Mouse (Mus musculus) left cerebral cortex, adult 9 months (tissue): ENCODE measurements at regions not wholly inside any gene's neighbourhood (a gene's known extent, or its start where the extent isn't known, plus 50 kb on each side); places are given as distances from the start of the nearest gene placed in this dataset.

Source experiments
- DNase-seq, 2 experiments: peaks; one replicate each; pipeline ENCODE4 v3.0.0; 2022; ENCODE audit warnings: low spot score in 2 of 2

- DNase-seq = no peak
These were observed 815.6 kb downstream of the Car8 start for GRCm38 (mm10) chr4:7423204-7423603.

- DNase-seq = no peak
These were observed 816.1 kb downstream of the Car8 start for GRCm38 (mm10) chr4:7422787-7423186.

- DNase-seq = no peak
These were observed 824.5 kb downstream of the Car8 start for GRCm38 (mm10) chr4:7414301-7414700.

- DNase-seq = no peak
These were observed 846.1 kb downstream of the Car8 start for GRCm38 (mm10) chr4:7392696-7393095.

- no peak for DNase-seq
These were observed 847.2 kb downstream of the Car8 start for GRCm38 (mm10) chr4:7391596-7391995.

DNA sequence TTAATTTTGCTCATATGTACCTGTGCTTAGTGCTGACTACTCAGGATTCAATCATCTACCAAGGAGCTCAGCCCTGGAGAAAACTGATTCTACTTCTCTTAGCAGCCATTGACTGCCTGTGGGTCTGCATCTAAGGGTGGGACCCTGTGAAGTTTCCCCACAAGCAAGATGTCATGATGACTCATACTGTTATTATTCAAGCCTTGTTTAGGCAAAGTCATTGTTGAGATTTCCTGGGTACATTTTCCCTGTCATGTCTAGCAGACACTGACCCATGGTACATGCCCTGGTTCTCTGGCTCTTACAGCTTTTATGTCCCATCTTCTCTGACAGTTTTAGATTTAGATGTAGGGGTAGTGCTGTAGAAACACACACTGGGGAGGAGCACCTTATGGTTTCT, 853.8 kb downstream of the Car8 start:
- no peak for DNase-seq

- DNase-seq = no peak
These were observed 858.8 kb downstream of the Car8 start for GRCm38 (mm10) chr4:7379996-7380395.

DNA sequence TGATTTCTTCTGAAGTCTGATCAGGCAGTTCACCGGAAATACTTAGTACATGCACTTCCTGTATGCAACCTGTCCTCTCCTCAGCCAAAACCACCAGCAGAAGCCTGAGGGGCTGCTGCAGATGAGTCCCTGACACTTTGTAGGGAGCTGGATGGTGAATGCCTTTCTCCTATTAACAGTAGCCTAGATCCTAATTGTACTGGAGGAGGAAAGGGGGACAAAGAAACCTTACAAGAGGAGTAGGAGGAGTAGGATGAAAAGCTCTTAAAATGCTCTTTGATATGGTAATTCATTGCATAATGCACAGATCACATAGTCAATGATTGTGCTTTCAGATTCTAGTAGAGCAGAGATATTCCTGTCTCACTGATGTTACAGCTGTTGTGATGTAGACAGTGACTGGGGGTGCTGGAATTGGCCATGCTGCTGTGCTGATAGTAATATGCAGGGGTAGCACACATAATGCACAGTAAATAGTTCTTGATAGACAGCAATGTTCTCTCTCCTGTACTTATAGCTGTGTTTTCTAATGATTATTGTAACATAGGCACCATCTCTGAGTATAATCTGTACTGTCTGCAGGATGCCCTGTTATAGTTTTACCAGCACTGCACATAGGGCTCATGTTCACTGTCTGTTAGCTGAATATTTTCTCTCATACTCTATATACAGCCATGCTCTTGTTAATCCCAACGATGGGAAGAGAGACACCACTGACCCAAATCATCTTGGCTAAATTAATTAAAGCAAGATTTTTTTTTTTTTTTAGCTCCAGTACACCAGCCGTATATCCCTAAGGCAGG, 874.4 kb downstream of the Car8 start:
- DNase-seq = no peak

DNA sequence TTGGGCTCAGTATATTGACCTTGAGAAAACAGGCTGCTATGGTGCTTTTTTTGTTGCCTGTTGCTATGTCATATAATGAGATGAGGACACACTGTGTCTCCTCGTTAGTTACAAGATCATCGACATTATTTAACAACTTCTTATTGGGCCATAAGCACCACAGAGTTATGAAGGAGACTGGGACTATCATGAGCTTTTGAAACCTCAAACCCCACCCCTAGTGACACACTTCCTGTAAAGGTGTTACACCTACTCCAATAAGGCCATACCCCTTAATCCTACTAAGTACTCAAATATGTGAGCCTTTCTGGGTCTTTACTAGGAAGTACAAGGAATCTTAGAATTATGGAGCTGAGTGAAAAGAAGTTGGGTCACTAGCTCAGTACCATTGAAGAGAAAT, 875.3 kb downstream of the Car8 start:
- DNase-seq = no peak

DNA sequence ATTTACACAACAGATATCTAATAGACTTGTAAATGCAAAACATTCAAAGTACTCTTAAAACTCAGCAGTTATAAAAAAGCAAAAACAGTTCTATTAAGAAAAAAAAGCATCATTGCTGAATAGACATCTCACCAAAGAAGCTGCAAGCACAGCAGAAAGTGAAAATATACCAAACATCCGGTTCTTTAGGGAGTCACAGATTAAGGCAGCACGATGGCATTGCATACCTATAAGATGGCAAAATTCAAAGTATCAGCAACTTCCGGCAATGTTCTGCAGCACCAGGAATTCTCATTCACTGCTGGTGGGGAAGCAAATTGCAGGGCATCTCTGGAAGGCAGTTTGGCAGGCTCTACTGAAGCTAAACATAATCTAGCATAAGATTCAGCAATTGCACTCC, 882.6 kb downstream of the Car8 start:
- no peak for DNase-seq

DNA sequence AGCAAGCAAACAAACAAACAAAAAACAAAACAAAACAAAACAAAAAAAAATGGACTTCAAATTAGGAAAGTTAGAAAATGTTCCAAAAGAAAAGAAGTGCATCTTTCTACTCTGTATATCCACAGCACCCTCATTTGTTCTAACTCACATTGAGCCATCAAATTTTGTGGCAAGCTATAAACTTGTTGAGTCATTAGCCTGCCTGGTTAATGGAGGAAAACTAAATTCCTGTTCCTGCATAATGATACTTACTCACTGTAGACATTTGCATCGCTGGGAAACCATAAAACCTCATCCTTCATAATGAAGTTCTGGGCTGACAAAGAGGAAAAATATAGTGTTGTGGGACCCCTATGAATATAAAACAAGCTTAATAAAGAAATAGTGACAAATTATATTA, 891.5 kb downstream of the Car8 start:
- no peak for DNase-seq

- no peak for DNase-seq
These were observed 897.7 kb downstream of the Car8 start for GRCm38 (mm10) chr4:7341159-7341558.

- no peak for DNase-seq
These were observed 924.6 kb downstream of the Car8 start for GRCm38 (mm10) chr4:7314261-7314660.

DNA sequence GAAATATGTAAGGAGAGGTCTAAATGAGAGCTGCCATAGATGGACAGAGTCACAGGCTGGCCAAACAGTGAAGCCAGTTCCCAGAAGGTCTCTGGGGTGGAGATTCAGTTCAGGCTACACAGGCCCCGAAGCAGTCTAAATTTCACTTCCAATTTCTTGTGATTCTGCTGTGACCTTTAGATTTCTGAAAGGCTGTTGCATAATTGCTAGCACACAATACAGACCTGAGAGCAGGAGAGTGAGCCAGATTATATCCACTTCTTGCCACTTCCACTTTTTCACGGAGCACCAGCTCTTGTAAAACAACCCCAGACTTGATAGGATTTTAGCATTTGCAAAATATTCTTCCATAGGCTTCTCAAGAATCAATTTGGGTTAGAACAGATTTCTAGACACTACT, 925.6 kb downstream of the Car8 start:
- DNase-seq = no peak

GRCm38 (mm10) chr4:7312160-7312559, 926.7 kb downstream of the Car8 start:
- DNase-seq = no peak

DNA sequence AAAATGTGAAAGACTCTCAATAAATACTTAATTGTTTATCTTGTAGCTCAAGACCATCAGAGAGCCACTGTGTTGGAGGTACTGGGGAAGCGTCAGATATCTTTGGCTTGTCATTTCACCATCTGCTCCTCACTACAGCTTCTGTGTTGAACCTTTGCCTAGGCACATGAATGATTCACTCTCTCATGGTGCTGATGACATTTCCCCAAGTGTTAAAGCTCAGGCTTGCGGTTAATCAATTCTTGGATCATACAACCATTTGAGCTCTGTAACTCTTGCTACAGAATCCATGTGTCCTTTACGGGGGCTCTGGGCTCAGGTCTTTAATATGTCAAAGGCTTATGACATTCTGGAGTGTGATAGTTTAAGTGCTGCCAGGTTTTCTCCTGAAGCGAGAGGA, 969.8 kb downstream of the Car8 start:
- no peak for DNase-seq

DNA sequence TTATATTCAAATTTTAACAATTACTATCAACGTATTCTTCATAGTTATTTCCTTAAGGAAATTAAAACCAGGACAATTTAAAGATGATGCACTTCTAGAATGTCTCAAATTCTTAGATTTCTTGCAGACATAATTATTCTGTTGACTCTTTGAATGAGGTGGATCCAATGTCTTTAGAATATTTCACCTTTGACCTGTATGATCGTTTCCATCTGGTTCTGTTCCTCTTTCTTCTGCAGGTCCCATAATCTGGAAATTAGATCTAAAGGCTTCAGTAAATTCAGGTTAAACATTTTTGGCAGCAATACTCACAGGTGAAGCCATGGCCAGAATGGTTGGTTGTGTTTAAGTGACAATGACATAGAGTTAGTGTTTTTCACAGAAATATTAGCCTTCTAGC, 982.4 kb downstream of the Car8 start:
- no peak for DNase-seq

- DNase-seq = peak; percentile 42 to 66
These were observed 985.2 kb downstream of the Car8 start for GRCm38 (mm10) chr4:7253616-7254015.

- DNase-seq = no peak
These were observed 987.2 kb downstream of the Car8 start for GRCm38 (mm10) chr4:7251641-7252040.

DNA sequence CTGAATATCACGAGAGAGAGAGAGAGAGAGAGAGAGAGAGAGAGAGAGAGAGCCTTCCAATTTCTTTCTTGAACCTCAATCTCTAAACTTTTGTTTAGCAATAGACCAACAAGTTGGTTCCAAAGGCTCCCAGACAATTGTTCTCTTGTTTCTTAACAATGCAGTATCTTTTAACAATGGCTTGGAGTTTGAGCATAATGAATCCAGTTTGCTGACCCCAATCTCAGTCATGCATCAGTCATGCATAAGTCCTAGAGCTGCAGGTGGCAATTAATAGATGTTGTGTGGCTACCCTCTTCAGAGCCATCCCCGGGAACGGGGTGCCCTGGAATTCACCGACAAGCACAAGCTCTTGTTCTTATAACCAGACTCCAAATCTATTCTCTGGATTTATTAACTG, 991.0 kb downstream of the Car8 start:
- DNase-seq = no peak

DNA sequence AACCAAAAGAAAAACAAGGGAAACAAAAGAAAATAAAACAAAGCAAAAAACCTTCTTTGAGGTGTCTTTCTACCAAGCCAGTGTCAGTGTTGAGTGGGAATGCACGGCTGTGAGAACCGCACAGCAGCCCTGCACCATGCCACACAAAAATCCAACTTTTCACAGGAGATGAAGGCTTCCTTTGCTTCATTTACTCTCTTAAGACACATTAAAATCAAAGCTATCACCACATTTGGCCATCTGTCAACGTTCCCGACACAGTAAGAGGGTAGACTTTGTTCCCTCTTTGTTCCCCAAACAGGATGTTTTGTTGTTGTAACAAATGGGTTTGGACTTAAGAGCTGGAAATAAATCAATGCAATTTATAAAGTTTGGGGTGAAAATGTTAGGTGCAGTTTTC, 991.6 kb downstream of the Car8 start:
- no peak for DNase-seq

DNA sequence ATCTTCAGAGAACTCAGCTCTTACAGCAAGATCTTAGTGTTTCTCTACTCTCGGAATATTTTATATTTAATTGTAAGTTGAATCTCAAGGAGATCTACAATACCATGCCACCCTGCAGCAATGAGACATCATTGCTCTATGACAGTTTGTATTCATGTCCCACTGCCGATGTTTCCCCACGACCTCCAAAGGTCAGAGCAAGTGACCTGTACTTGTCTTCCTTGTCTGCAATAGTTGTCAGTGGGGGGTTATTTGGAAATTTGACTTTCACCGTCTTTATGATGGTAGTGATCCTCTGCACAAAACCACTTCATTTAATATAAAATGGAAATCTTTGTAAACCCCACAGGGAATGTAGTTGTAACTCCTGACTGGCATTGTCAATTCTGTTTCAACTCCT, 992.0 kb downstream of the Car8 start:
- no peak for DNase-seq

- DNase-seq = no peak
These were observed 993.2 kb downstream of the Car8 start for GRCm38 (mm10) chr4:7245653-7246052.

DNA sequence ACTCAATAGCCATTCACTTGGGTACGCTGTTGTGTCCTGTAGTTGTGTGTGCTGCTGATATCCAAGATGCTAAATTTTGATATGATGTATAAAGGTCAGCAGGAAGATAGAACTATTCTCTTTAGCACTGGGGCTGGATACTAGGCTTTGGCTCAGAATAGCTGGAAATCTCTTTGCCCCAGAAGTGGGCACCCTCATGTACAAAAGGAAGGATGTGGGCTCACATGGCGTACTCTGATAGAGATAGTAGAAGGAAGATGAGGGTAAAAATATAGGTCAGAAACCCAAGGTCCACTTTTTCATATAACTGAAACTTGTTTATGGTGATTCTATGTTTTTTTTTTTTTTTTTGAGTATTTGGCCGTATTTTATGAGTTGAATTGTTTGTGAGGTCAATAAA, 1001.0 kb downstream of the Car8 start:
- DNase-seq = no peak
